Mouse (Mus musculus) monocyte, adult 5-6 weeks (primary cell): ENCODE data around the gene Ndufaf5. TPM values are rescaled to one million over a fixed set of nuclear protein-coding genes. Genes with fewer than 3 reads are reported as not detected.

ENCODE experiments used
- total RNA-seq: library from RNA; stranded (forward); fragments of 200-1000, 200-491, 200-594 nt; gene quantifications from 3 replicates; pipeline ENCODE4 v1.2.3, GENCODE M21; 2017

Ndufaf5 gene
- total RNA-seq, 1 experiment from 2014 or later = 9.9 TPM

Other genes with a start within 250 kb of the Ndufaf5 start
- gene Tasp1, start 103.8 kb upstream of the Ndufaf5 start, total RNA-seq = 9.1 to 14.4 TPM (median 11.0 TPM) in 3 replicates
- not detected in 3 replicates for gene Gm17374, start 18.6 kb upstream of the Ndufaf5 start, total RNA-seq
- 54.4 to 62.5 TPM (median 54.8 TPM) in 3 replicates for gene Esf1, start 85 bp upstream of the Ndufaf5 start, total RNA-seq
- gene Sel1l2, start 219.1 kb downstream of the Ndufaf5 start, total RNA-seq = not detected in 3 replicates
- gene Macrod2, start 224.7 kb downstream of the Ndufaf5 start, total RNA-seq = 1.2 to 7.0 TPM in 2 of 3 replicates, not detected in the other